Mouse (Mus musculus) T-helper 17 cell (primary cell): ENCODE data around the gene Glyctk.

Experiments
- in situ Hi-C, 2 experiments: fragments of 300-600 bp; cut with MboI, MseI; formaldehyde crosslinking; loops; 1 replicate in 1 of 2; 2 replicates in 1 of 2; pipeline ENCODE4 v1.15.1; 2025; ENCODE audit warnings: high pct_unique_total_duplicates in 2 of 2

Gene Glyctk

DNA sequence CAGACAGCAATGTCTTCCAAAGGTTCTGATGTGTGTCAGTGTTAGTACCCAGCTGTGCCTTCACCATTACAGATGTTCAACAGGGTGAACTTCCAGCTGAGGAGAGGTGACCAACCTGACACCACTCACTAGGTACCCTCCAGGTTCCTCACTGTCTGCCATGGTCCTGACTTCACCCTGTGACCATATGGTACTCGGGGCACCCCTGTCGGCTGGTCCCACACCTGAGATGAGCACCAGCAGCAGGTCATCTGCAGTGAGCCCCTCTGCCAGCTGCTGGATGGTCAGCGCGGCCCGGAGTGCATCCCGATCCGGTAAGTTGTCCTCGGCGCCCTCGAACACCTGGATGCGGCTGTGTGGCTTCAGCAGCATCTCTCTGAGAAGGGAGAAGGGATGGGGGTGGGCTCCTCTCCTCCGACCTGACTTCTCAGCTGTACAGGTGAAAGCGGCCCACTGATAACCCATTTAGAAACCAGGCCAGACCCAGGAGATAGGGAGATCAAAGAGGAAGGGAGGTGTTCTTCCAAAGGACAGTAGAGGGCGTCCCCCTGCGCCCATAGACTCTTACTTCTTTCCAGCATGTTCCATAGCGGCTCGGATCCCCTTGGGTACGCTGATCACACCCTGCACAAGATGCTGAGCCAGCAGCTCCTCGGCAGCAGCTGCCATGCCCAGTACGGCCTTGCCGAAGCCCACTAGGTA lies 866 bp downstream of the Glyctk start:
- in situ Hi-C loops = loop anchor here in 1 of 2 experiments (10.0 kb wide), 2 partner anchors 1102 to 1882 kb away; partner anchors contain the start of gene Mrpl3

DNA sequence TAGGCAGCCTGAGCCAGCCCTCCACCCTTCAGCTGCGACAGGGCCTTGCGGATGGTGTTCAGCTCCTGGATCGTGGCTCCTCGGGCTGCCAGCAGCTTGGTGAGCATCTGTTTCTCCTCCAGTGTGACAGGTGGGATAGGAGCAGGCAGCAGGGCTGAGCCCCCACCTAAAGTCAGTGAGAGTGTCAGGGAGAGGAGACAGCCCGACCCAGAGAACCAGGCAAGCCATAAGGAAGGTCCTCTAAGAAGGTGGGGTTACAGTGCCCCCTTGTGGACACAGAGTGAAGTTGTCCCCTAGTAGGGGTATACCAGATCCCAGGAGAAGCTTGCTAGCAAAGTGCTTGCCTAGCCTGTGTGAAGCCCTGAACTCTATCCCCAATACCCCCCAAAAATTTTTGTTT lies 1.5 kb downstream of the Glyctk start:
- in situ Hi-C loops = loop anchor here in 1 of 2 experiments (10.0 kb wide), 2 partner anchors 1102 to 1882 kb away; partner anchors contain the start of gene Mrpl3

DNA sequence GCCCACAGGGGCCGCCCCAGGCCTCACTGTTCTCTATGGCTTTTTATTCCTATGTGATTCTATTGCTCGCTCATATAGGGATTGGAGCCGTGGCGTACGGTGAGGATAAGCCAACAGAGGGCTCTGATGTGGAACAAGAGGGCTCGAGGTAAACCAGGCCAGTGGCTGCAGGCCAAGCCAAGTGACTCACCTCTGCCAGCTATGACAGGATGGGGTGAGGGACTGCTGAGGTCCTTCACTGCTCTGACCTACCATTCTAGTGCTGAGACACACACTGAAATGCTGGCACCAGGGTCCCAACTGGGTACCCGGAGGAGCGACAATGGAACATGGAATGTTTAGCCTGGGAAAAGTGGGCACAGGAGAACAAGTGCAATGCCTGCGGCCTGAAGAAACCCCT lies 3.8 kb downstream of the Glyctk start:
- in situ Hi-C loops = loop anchor here in 1 of 2 experiments (10.0 kb wide), 2 partner anchors 1099 to 1879 kb away; partner anchors contain the start of gene Mrpl3

DNA sequence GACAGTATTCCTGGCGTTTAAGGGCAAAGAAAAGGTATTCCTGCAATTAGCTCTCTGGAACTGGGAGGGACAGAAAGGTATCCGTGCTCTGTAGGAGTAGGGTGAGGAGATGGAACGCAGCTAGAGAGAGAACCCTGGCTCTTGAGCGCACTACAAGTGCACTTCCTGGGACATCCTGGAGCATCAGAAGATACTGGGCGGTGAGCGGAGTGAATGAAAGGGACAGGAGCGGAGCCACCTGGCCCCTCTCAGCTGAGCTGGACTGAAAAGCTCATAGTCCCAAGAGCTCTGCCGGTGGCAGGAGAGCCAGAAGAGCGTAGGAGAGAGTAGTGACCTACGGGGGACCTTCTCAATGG lies 8.6 kb downstream of the Glyctk start:
- in situ Hi-C loops = no loop called here

DNA sequence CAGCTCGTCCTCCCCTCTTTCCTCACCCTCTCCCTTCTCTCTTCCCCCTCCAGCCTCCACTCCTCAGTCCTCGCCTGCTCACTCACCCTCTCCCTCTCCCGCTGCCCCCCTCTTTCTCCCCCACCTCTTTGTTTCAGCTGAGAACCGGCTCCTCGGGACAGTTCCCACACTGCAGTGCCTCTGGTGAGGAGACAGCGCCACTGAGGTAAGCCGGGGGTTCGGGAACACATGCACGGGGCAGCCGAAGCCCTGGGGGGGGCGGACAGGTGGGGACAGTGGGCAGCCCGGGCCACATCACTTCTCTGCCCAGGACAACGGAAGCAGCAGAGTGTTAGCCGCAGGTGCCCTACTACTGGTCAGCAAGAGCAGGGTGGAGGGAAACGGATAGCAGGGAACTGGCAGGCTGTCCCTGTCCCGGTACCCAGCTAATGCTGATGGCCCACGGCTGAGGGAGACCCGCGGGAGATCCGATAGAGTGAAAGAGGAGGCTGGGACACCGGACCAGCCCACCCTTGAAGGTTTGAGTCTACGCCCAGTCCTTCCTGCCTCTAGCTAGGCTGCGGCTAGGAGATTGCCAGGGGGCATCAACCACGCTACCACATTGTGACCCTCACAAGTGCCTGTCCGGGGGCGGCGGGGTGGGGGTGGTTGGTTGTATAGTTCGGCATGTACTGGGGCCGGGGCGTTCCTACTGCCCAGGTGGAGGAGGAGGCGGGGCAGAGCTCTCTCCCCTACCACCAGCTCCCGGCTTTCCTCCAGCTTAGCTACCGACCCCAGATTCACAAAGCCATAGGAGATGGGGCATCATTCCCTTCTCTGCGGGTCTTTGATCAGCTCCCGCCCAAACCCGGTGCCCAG lies 9.2 kb downstream of the Glyctk start:
- in situ Hi-C loops = no loop called here

DNA sequence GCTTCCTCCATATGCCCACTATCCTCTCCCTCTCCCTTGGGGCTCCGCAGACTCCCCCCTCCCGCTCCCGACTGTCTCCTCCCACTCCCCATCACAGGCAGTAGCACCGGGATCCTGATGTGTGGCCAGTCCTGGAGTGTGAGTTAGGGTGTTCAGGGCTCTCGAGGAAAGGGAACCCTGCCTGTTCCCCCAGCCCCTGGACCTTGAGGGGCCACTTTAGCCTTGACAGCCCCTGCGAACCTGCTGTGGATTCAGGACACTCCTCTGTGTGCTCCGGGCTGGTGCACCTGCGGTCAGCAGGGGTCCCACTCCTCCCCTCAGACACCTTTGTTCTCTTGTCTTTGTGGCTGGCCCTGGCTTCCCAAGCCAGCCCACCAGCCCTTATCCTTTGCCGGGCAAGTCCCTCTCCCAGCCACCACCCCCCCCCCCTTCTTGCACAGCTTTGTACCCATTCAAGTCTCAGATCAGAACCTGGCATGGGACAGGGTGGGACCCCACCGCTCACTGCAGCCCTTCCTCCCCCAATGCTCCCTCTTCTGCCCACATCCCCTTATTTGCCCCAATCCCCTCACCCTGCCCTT lies 10.0 kb downstream of the Glyctk start:
- in situ Hi-C loops = no loop called here

DNA sequence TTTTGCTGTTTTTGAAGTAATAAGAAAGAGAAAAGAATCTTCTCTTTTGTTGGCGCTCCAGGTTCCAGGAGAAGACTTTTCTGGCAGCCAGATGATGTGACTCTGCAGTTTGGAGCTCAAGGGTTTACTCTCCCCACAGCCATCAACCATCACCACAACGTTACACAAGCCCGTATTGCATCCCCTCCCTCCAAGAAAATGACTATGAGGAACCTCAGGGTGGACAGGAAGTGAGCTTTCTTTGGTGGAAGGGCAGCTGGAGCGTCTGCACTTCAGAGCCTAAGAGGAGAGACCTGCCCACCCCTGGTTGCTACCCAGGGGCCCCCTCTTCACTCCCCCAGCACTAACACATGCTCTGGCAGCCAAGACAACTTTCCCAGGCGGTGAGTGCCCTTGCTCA lies 10.7 kb downstream of the Glyctk start:
- in situ Hi-C loops = no loop called here

DNA sequence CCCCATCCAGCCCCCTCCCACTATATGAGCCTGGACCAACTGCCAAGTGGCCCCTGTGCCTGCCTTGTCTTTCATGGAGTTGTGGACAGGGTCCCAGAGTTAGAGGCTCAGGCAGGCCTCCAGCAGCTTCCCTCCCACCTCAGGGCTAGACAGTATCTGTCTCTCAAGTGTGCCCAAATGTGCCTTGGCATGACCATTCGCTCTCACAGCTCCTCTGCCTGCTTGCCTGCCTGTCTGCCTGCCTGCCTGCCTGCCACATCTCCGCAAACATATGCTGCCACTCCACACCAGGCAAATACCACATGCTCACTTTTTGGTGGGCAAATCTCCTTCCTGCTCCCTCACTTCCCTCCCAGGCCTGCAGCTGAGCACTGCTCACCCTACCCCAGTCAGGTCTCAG lies 12.4 kb downstream of the Glyctk start:
- in situ Hi-C loops = no loop called here

DNA sequence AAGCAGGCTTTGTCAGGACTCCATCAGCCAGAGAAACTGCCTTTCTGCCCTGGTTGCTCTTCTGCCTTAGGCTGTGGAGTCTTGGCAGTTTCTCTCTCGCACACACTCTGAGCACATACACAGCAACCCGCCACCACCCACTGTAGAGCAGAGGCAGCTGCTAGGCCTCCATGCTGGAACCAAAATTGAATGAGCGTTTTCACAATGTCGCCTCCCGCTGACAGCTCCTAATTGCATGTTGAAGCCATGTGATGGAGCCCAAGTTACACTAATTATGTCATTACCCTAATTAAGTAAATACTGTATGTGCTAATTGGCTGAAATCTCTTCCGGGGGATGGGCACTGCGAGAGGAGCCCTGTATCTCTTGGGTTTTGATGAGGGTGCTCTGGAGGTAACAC lies 13.8 kb downstream of the Glyctk start:
- in situ Hi-C loops = no loop called here

DNA sequence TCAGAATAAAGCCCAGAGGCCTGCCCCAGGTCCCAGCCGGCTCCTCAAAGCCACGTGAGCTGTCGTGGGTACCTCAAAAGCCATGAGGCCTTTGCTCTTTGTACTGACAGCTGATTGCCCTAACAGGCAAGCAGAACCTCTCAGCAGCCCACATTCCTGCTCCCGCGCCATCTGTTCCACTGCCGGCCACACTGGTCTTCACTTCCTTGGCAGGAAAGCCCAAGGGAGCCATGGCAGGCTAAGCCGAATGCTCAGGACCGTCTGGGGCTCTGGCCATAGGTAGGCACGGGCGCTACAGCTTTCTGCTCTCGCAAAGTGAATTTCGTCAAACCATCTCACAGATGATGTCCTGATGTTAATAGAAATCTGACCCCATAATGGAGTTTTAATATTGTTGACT lies 16.0 kb downstream of the Glyctk start:
- in situ Hi-C loops = no loop called here

DNA sequence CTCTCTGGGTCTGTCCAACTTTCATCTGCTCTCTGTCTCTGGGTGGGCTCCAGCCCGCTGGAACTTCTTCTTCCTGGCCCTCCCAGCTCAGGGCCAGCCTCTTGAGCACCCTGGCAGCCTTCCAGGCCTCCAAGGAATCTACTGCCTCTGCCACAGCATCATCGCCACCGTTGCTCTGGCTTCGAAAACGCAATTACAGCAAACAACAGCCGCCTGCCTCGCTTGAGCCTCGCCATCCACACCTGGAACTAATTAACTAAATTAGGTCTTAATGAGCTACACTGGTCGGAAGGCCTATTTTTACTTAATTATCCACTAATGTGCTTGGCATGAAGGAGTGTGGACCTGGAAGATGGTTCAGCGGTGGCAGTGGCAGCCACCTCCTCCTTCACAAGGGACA lies 18.2 kb downstream of the Glyctk start:
- in situ Hi-C loops = loop anchor here in 1 of 2 experiments (10.0 kb wide), 1 partner anchor 1425 kb away; no protein-coding TSS in a partner anchor

DNA sequence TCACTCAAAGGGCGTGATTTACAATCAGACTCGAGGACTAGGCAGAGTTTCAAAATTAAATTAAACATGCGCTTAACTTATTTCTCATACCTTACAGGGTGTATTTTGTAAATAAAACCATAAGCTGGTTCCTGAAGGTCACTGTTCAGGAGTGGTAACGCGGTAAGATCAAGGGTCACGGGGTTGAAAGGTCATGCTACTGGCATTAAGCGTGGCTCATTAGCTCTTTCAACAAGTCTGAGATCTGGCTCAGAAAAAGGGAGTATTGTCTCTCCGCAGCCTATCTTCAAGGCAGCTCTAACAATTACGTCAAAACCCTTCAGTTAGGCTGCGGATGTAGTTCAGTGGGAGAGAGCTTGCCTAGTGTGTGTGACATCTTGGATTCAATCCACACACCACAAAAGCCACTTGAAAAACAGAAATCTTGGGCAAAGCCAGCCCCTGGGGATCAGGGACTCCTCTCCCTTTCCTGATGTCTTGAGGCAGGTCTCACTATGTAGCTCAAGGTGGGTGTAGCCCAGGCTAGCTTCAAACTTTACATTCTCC lies 20.2 kb downstream of the Glyctk start:
- in situ Hi-C loops = loop anchor here in 1 of 2 experiments (10.0 kb wide), 1 partner anchor 1423 kb away; no protein-coding TSS in a partner anchor

DNA sequence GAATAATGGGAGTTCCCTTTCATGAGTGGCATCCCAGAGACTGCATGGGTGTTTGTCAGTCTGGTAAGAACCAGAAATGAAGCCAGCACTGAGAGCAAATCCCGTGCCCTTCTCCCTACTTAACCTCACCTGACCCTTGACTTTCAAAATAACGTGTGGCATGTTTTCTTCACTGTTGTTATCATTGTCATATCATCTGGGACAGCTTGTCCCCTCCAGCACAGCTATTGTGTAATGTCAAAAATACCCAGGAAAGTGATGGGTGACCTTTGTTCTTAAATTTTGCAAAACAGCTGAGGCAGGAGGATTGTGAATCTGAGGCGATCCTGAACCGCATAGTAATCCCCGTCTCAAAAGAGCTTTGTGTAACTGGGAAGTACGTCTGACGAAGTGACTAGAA lies 27.7 kb downstream of the Glyctk start:
- in situ Hi-C loops = loop anchor here in 1 of 2 experiments (10.0 kb wide), 1 partner anchor 1415 kb away; no protein-coding TSS in a partner anchor

DNA sequence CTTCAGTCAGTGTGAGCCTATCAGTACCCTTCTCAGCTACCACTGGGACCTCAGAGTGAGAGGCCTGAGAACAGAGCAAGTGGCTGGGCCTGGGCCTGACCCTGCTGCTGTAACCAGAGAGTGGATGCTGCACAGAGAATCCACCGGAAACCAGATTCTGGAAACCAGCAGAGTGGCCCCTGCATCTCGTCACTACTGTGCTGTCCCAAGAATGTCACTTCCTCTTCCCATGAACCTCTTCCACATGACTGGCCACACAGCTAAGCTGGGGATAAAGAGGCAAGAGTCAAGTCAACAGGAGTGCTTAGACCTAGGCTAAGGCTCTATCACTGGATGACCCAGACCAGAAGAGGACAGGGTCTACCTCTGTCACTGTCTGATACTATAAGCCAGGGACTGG lies 28.9 kb downstream of the Glyctk start:
- in situ Hi-C loops = loop anchor here in 1 of 2 experiments (10.0 kb wide), 1 partner anchor 264 kb away; no protein-coding TSS in a partner anchor

DNA sequence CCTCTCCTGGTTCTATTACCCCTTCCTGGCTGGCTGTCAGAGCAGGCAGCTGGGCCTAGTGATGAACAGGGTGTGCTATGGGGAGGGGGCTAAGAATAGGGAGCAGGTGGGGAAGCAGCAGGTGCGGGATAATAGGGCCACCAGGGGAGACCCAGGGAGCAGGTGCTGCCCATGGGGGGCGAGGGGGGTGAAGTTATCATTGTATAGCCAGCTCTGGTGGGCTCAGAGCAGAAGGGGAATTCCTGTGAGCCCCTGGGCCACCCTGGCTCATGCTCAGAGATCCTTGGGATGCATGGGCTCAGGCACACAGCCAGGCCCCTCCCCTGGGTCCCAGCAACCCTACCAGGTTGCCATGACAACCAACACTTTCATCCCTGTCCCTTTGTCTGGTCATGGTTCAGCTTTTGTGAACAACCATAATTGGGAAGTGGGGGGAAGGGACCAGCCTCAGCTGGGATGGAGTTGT lies 31.1 kb downstream of the Glyctk start:
- in situ Hi-C loops = loop anchor here in 1 of 2 experiments (10.0 kb wide), 1 partner anchor 262 kb away; no protein-coding TSS in a partner anchor

DNA sequence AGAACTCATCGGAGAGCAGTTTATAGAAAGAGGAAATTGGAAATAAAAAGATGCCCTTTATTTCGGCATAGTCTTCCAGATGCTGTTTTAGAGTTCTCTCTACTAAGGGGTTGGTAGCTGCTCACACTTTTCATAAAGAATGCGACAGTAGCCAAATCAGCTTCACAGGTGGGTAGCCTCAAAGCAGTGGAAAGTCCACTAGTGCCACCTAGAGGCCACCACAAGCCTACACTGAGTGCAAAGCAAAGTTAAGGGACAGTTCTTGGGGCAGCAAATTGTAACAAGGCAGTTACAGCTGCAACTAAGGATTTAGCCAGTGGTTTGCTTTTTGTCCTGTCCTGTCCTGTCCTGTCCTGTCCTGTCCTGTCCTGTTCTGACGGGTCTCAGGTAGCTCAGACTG lies 34.3 kb downstream of the Glyctk start:
- in situ Hi-C loops = loop anchor here in 1 of 2 experiments (10.0 kb wide), 1 partner anchor 259 kb away; no protein-coding TSS in a partner anchor

DNA sequence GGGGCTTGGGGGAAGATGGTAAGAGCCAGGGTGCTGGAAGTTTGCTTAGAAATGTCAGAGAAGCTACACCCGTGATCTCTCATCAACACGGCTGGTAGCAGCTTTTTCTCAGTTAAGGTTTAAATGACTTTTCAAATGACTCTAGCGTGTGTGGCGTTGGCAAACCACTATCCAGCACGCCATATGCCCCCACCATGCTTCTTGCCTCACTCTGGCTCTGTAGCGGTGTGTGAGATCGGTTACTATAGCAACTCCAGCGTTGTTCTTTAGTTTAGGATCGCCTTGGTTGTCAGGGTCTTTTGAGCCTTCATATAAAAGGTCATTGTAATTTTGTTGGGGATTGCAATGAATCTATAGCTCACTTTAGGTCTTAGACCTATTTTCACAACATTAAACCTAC lies 38.9 kb downstream of the Glyctk start:
- in situ Hi-C loops = no loop called here

DNA sequence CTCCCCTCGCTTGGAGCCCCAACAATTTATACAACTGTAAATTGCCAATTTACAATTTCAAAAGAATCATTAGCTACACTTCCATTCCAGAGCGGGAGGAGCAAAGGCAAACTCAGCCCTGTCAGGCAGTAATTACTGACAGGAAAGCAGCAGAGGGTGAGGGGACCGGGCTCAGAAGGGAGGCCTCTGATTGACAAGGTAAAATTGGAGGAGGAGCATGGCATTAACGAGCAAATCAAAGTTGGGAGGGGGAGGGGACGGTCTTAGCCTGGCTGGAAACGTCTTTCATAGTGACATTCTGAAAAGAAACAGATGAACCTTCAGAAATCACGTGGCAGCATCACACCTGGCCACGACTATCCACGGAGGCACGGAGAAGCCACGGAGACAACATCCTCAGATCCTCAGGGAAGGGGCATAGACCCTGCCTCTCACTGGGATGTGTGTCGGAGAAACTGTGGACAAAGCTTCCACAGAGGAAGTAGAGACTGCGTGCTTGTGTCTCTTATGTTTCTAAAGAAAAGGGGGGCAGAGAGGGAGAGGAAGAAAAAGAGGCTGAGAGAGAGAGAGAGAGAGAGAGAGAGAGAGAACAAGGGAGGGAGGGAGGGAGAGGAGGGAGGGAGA lies 42.0 kb downstream of the Glyctk start:
- in situ Hi-C loops = no loop called here

DNA sequence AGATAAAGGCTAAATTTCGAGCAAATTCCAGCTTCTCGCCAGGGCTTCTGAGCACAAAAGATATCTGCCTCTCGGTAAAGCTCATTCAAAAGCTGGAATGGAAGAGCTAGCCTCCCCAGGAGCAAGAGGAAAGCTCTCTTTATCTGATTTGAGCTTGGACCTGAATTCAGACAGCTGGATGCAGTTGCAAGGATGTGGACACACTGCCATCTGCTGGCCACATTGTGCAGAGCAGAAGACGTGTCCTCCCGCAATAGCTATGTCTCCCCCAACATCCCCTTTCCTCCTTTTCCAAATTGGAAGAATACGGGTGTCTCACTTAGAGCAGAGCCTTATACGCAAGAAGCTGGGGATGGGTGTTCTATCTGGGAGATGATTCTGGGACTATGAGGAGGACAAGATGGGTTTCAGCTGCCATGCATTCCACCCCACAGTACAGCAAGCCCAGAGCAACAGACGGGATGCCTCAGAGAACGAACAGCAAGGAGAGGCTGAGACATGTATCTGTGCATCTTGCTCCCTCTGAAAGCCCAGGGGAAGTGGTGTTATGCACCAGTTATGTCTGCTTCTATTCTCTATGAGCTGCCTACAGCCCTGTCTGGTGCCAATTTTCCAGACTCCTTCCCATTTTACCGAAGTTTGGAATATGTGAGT lies 45.0 kb downstream of the Glyctk start:
- in situ Hi-C loops = no loop called here

DNA sequence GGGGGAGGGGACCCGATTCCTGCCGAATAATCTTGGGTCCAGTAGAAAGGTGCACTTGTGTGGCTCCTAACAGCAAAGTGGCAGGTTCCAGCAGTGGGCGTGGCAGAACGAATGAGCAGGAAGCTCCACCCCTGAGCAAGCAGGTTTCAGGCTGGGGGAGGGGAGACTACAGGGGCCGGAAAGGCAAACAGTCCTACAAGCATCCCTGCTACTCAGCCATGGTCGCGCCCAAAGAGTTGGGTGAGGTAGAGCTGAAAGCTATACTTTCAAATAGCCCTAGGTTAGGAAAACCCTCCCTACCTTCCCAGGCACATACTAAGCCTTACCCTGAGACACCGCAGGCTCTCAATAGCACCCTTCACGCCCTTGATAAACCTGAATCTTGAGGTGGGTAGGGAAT lies 51.7 kb downstream of the Glyctk start:
- in situ Hi-C loops = no loop called here

DNA sequence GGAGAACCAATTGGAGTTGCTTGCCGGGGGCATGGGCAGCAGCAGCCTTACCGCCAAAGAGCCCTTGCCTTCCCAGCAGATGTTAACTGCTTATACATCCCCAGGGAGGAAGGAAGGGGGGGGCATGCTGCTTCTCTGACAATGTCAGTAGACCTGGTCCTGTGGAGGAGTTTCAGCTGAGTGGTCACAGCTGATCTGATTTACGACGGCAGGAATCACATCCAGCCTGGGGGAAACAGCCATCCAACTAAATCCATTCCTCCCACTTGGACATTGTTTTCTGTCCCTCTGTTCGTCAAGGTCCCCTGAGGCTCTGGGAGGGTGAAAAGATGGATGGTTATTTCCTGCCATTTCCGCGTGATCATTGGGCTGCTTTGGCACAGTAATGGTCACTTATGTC lies 53.5 kb downstream of the Glyctk start:
- in situ Hi-C loops = no loop called here
